10 mouse cellular contexts compared by ENCODE assay signal in the genomic region with DNA sequence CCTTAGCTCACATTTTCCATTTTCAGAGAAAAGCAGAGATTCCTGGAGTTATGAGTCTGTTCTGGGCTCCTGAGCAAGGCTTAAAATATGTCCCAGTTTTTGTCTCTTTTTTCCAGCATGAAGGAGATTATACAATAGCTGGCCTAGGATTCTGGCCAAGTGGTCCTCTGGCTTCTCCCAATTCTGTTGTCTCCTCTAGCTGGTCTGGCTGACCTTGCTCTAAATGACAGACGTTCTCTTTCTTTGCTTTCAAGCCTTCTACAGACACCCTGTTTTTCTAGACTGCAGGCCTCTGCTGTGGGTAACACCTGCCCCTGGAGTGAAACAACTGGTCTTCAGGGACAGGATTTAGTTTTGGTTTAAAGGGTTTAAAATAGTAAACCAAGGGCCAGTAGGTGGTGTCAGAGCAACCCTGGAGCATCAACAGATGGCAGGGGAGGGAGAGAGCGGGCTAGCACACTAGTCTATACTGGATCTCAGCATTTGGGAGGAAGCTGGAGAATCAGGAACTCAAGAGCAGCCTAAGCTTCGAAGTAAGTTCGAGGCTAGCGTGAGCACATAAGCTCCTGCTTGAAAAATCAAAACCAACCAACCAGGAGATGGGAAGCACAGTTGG. TPM values are rescaled to one million over a fixed set of nuclear protein-coding genes. Genes with fewer than 3 reads are reported as not detected.
A peak's percentile ranks its signal among the peaks of the same experiment; 100 is the strongest.
DNase-seq lines count a peak whose midpoint lies in the region; ATAC-seq and TF ChIP-seq lines count a peak whose summit lies in the region.
"Had no signal": no experiment of that assay in that cellular context is flagged by ENCODE, and none has a peak within 500 bp of the region (broad histone marks: within the 10 kb centered on the region; RNA-seq: fewer than 3 reads in every experiment).

No protein-coding gene starts in this region.

- WGBS in intestine, postnatal 0 days, result 79% methylated on average over 5 of the region's 5 CpGs
- 73% methylated on average over 5 of the region's 5 CpGs for WGBS in intestine, embryonic 15.5 days
- WGBS in stomach, postnatal 0 days, result 79% methylated on average over 5 of the region's 5 CpGs

- H3K27me3 ChIP-seq in intestine, postnatal 0 days (replicated peaks; ENCODE audit: control insufficient read depth, insufficient read depth, low read length), result no peaks in the 10 kb centered on the region
- no peaks in the 10 kb centered on the region for H3K27me3 ChIP-seq in intestine, embryonic 15.5 days (replicated peaks)
- H3K27me3 ChIP-seq in stomach, postnatal 0 days (ENCODE audit: control insufficient read depth, insufficient read depth, low read length), result no peaks in the 10 kb centered on the region

- H3K36me3 ChIP-seq in intestine, postnatal 0 days (ENCODE audit: control insufficient read depth, insufficient read depth), result no peaks in the 10 kb centered on the region
- no peaks in the 10 kb centered on the region for H3K36me3 ChIP-seq in intestine, embryonic 15.5 days
- no peaks in the 10 kb centered on the region for H3K36me3 ChIP-seq in stomach, postnatal 0 days (ENCODE audit: control insufficient read depth, insufficient read depth, low read length)

- no peak overlapping the region for H3K4me3 ChIP-seq in intestine, postnatal 0 days (ENCODE audit: low read depth, low read length)
- H3K4me3 ChIP-seq in intestine, embryonic 15.5 days (replicated peaks), result no peak overlapping the region
- H3K4me3 ChIP-seq in stomach, postnatal 0 days (ENCODE audit: low read depth, low read length), result no peak overlapping the region
- H3K4me3 ChIP-seq: erythroblast, embryonic 14.5 days had no signal

- no peaks in the 10 kb centered on the region for H3K9me3 ChIP-seq in intestine, postnatal 0 days (ENCODE audit: control insufficient read depth)
- H3K9me3 ChIP-seq in intestine, embryonic 15.5 days, result no peaks in the 10 kb centered on the region
- H3K9me3 ChIP-seq in stomach, postnatal 0 days (ENCODE audit: control insufficient read depth, low read length), result no peaks in the 10 kb centered on the region

- no peak overlapping the region for H3K27ac ChIP-seq in intestine, postnatal 0 days (ENCODE audit: low read depth, low read length)
- H3K27ac ChIP-seq in intestine, embryonic 15.5 days, result no peak overlapping the region
- H3K27ac ChIP-seq in stomach, postnatal 0 days (replicated peaks), result no peak overlapping the region
- H3K27ac ChIP-seq: macrophage had no signal

- no peak overlapping the region for H3K4me2 ChIP-seq in intestine, postnatal 0 days (replicated peaks; ENCODE audit: low read depth)
- no peak overlapping the region for H3K4me2 ChIP-seq in intestine, embryonic 15.5 days (replicated peaks)
- H3K4me2 ChIP-seq in stomach, postnatal 0 days (replicated peaks; ENCODE audit: low read depth), result no peak overlapping the region

- TF ChIP-seq CTCF in intestine, postnatal 0 days (IDR thresholded peaks at IDR 0.05; ENCODE audit: low read depth), result peak; percentile 33; the same call in 1 of the 2 replicates
- peak; percentile 25; the same call in 1 of the 2 replicates for TF ChIP-seq CTCF in stomach, postnatal 0 days (IDR thresholded peaks at IDR 0.05; ENCODE audit: low read depth)

- no peak for ATAC-seq in intestine, postnatal 0 days
- ATAC-seq in intestine, embryonic 15.5 days, result no peak
- ATAC-seq in stomach, postnatal 0 days (ENCODE audit: low FRiP score, low TSS enrichment), result no peak

- peak; percentile 7 for DNase-seq in right cerebral cortex, postnatal 25 days
- DNase-seq in right cerebral cortex, postnatal 36 days (ENCODE audit: low spot score in 2 of 2), result no peak
- DNase-seq in cerebellum, postnatal 25 days, result peak; percentile 50 to 51
- no peak for DNase-seq in stomach, postnatal 0 days (ENCODE audit: low spot score)
- DNase-seq in kidney, adult 8-10 months, result no peak
- no peak for DNase-seq in thymus, postnatal 10 days (ENCODE audit: low spot score in 2 of 2)

- no peak for TF ChIP-seq EP300 in stomach, postnatal 0 days (optimal IDR thresholded peaks at IDR 0.05)

- no peaks in the 10 kb centered on the region for H3K4me1 ChIP-seq in intestine, postnatal 0 days (replicated peaks; ENCODE audit: control insufficient read depth, insufficient read depth, low read length)
- no peaks in the 10 kb centered on the region for H3K4me1 ChIP-seq in intestine, embryonic 15.5 days (replicated peaks)
- no peaks in the 10 kb centered on the region for H3K4me1 ChIP-seq in stomach, postnatal 0 days (replicated peaks; ENCODE audit: control insufficient read depth, insufficient read depth)

- H3K9ac ChIP-seq in intestine, postnatal 0 days (ENCODE audit: low read depth, low read length), result no peak overlapping the region
- H3K9ac ChIP-seq in intestine, embryonic 15.5 days, result no peak overlapping the region
- no peak overlapping the region for H3K9ac ChIP-seq in stomach, postnatal 0 days (ENCODE audit: low read length)

RNA-seq across cellular contexts. Expression of a gene that starts 12.4 kb away (rescaled TPM):
- 28.2 and 30.5 TPM in 2 replicates for polyA plus RNA-seq in intestine, postnatal 0 days (2015; fragmentation: Nextera tagmentation; extraction: Ambion mirVana)
- polyA plus RNA-seq in intestine, embryonic 15.5 days (2015; fragmentation: Nextera tagmentation; extraction: Ambion mirVana), result 45.8 and 48.5 TPM in 2 replicates
- polyA plus RNA-seq in stomach, postnatal 0 days (2015; fragmentation: Nextera tagmentation; extraction: Ambion mirVana), result 47.9 and 49.7 TPM in 2 replicates

RNA-seq across cellular contexts. Expression of a gene that starts 16.7 kb away (rescaled TPM):
- 0.43 TPM in 2 replicates for polyA plus RNA-seq in intestine, postnatal 0 days (2015; fragmentation: Nextera tagmentation; extraction: Ambion mirVana)
- 1.5 and 1.8 TPM in 2 replicates for polyA plus RNA-seq in intestine, embryonic 15.5 days (2015; fragmentation: Nextera tagmentation; extraction: Ambion mirVana)
- polyA plus RNA-seq in stomach, postnatal 0 days (2015; fragmentation: Nextera tagmentation; extraction: Ambion mirVana), result 0.61 and 0.79 TPM in 2 replicates
- polyA plus RNA-seq: erythroblast, embryonic 14.5 days; macrophage had no signal

Comparison
In these comparisons a context has a peak if more than half of its experiments do, and no peak if none do; other contexts are left out.
1. DNase-seq: peak in right cerebral cortex, postnatal 25 days (single experiment) and cerebellum, postnatal 25 days (2 of 2); none in right cerebral cortex, postnatal 36 days (0 of 2), stomach, postnatal 0 days (single experiment), kidney, adult 8-10 months (0 of 2) and thymus, postnatal 10 days (0 of 2).